Mouse (Mus musculus) kidney, postnatal 25 days (tissue): ENCODE results near the gene Ddr2.
"Not testable (repeated sequence)": the region's sequence is repeated elsewhere in the genome, so short reads cannot be mapped to it uniquely, and the experiment has no call there.

Source experiments
- DNase-seq, 2 experiments: peaks; one replicate each; pipeline ENCODE4 v3.0.0; 2021; ENCODE audit warnings: mixed read lengths in 2 of 2

The Ddr2 gene

DNA sequence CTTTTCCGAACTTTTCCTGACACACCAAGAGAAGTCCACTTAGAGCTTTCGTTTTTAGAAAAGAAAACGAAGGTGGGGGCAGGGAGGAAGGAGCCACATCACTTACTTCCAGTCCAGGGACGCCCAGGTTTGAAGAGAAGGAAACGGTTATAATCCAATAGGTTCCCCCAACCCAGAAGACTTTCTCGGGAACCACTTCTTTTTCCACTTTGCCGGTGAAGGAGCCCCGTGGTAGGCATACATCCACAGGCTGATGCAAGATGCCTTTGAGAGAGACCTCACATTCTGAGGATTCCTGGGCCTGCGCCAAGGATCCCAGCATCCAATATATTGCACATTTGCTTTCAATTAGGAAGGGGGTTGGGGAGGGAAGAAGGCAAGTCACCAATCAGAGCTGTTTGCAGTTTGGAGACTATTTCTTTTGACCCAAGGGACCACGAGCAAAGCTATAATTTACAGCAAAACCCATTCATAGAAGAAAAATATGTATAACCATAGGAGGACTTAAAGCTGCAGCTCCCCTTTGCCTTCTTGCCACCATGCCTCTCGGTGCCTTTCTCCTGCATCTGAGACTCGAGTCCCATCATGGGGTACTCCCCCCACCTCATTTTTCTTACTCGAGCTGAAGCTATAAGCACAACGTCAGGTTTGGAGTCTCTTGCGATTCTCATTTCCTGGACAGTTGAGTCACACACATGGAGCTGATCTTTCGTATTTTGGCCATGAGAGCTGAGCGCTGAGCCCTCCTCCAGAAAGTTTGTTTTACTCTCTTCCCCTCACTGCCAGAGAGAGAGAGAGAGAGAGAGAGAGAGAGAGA lies at the start of gene Ddr2:
Gene Ddr2, minus strand, starts transcription at position 247 of the 817 bp plus-strand sequence.
- DNase-seq = peak; percentile 50 to 71

- DNase-seq = no peak
These were observed 49.1 kb upstream of the Ddr2 start for GRCm38 (mm10) chr1:170159707-170160106.

DNA sequence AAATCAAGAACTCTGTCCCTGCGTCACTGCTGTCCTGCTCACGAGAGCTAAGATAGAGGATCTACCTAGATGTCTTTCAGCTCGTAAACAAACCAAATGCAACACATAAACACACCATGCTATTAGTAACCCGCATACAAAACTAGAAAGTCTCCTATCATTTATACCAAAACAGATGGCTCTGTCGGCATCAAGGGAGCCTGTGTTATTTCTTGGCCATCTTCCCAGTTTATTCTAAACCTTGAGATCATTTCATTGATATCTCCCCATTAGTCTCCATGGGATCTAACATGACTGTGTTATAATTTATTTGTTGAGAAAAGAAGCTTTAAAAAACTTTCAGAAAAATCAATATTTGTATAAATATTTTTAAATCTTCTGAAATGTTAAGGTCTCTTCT lies 45.2 kb upstream of the Ddr2 start:
- no peak for DNase-seq

DNA sequence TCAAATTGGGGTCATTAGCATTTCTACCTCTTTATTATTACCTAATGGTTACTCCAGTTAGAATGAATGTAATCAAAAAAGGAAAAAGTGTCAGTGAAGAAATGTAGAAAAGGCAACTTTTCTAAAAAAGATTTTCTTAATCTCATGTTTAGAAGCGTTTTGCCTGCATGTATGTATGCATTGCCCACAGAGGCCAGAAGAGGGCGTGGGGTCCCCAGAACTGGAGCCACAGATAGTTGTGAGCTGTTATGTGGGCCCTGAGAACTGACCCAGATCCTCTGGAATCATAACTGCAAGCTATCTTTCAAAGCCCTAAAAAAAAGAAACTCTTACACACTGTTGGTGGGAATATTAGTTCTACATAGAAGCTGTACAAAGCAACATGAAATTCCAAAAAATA lies 44.7 kb upstream of the Ddr2 start:
- no peak for DNase-seq

- DNase-seq = no peak
These were observed 43.4 kb upstream of the Ddr2 start for GRCm38 (mm10) chr1:170153986-170154385.

GRCm38 (mm10) chr1:170152552-170152951 lies 42.0 kb upstream of the Ddr2 start:
- no peak for DNase-seq

DNA sequence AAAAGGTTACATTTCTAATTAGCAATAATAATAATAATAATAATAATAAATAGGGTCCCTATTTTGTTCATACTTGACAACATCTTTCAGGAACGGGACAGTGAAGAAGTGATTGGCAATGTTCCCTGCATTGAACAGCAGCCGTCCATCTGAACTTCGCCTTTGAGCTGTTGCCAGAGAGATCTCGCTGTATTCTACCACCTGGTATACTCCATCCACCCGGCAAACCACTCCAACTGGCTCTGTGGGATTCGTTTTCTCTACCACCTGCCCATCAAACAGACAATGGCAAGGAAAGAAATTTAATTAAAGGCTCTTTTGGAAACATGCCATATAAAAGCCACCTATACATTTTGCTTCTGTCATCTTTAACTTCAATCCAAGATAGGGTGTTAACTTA lies 40.3 kb upstream of the Ddr2 start:
- DNase-seq = no peak

DNA sequence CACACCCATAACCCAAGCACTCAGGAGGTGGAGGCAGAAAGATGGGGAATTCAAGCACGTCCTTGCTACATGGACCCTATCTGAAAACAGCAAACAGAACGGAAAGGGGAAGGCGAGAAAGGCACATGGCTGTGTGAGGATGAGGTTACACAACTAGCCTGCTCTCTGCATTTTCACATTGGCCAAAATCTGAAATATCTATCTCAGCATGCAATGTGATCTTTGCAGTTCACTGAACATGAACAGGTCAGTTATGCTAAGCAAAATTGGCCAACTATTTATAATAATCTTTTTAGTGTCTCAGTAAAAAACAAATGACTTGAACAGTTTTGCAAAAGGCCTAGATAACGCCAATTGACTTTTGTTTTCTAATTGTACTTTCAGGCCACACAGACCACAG lies 39.2 kb upstream of the Ddr2 start:
- no peak for DNase-seq

GRCm38 (mm10) chr1:170148536-170148935 lies 38.0 kb upstream of the Ddr2 start:
- no peak for DNase-seq

DNA sequence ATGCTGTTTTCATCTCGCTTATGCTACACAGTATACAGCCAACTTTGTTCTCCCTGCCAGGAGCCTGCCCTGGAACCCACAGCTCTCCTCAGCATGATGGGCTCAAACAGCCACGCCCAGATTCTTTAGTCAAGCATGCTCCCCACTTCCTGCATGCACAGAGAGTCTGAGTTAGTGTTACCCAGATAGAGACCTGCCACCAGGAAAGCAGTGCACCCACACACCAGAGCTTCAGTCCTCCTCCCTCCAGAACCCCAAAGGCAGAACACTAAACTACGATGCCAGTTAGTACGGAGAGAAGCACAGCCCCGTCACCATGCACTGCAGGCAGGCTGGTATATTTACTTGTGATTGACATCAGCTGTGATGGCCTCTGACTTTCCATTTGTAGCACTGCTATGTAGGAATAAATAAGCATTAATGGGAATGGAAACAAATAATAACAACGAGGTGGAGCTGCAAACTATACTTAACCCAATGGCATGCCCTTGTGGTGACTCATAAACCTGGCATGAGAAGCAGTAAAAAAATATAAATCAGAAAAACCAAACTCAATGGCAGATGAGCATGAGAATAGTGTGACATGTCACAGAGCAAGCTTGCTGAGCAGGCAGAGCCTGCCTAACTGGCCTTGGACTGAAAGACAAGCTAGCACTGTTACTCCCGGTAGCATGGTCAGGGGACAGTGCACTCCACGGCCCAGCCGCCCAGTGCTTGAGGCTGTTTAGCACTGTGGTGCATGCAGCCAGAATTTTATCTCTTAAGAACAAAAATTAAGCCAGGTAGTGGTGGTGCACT lies 37.3 kb upstream of the Ddr2 start:
- no peak for DNase-seq

GRCm38 (mm10) chr1:170145606-170146005 lies 35.0 kb upstream of the Ddr2 start:
- DNase-seq = no peak

GRCm38 (mm10) chr1:170142256-170142871 lies 31.8 kb upstream of the Ddr2 start:
- peak in 1 of 2 experiments; percentile 56 for DNase-seq

DNA sequence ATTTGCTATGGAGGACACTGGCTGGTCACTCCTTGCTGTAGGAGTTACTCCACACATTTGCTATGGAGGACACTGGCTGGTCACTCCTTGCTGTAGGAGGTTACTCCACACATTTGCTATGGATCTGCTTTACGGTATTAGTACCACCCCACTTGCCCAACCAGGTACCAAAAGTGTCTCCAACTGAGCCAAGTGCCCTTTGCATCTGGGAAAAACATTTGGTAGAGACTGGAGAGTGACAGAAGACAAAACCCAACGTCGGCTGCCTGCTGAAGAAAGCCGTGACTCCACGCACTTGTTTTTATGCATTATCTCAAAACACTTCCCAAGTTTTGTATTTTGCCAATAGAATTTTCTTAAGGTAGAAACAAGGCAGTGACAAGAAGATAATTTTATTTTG lies 31.1 kb upstream of the Ddr2 start:
- DNase-seq = no peak

DNA sequence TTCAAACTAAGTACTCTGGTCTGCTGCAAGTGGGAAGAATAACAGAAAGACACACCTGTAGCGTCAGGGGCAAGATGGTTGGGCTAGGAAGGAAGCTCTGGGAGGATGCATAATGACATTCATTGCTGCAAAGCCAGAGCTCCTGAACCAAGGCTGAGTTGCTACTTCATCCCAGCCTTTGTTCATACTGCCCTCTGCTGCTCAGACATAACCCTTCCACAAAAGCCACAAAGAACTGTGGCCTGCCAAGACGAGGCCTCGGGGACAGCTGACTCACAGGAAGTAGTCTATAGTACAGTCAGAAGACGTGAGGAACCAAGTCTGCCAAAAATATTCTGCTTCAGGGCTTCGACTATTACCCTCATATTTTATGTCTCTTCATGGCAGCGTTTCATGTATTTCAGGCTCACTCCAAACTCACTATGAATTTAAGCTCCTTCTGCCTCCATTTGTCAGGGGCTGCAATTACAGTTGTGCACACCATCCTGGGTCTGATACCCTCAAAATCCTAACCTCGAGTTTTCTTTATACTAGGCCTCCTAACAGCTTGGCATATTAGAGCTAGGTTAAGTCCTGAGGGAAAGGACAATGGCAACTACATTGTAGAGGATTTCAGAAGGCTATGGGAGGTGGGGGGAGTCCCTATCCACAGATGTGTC lies 25.9 kb upstream of the Ddr2 start:
- peak; percentile 79 to 80 for DNase-seq

- DNase-seq = no peak
These were observed 23.7 kb upstream of the Ddr2 start for GRCm38 (mm10) chr1:170134264-170134663.

GRCm38 (mm10) chr1:170130962-170131361 lies 20.4 kb upstream of the Ddr2 start:
- DNase-seq = no peak

GRCm38 (mm10) chr1:170124644-170125043 lies 14.1 kb upstream of the Ddr2 start:
- no peak for DNase-seq

DNA sequence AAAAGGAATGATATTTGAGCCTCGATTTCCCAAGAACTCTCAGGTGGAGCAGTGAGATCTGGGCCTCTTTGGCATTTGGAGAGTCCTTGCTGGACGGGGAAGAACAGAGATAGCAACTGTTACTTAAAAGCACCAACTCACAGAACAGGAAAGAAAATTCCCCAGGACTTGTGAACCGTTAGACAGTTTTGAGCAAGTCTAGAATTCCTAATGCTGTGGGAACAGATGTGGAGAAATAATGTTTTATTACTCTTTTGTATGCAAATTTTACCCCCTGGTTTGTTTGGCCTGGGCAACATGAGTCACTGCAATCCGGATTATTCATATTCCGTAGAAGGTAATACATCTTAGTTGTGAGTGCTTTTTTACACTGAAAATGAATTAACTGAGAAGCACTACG lies 3.1 kb upstream of the Ddr2 start:
- DNase-seq = no peak

DNA sequence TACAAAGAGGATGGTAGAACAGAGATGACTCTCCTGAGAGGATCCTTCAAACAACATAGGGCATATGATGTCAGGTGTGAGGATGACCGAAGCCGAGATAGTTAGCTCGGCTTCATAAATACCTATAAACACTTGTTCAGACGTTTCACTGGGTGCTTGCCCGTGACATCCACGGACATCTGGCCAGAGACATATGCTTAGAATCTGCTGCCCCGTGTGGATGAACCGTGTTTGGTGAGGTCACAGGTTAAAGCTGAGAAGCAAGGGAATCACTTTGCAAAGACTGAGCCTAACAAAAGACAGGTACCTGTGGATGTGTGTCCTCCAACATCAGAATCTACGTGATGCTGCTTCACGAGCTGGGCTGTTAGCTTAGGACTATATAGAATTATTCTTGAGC lies 1.7 kb upstream of the Ddr2 start:
- DNase-seq = no peak

GRCm38 (mm10) chr1:170111651-170112226 lies 1.2 kb upstream of the Ddr2 start:
- DNase-seq = no peak

GRCm38 (mm10) chr1:170109776-170110515 lies 616 bp downstream of the Ddr2 start:
- no peak for DNase-seq

GRCm38 (mm10) chr1:170102814-170103213 lies 7.7 kb downstream of the Ddr2 start:
- DNase-seq = not testable (repeated sequence)
